Mouse (Mus musculus): ENCODE results near the gene Vmn2r103. TPM values are rescaled to one million over a fixed set of nuclear protein-coding genes. Genes with fewer than 3 reads are reported as not detected.

The Vmn2r103 gene
- polyA plus RNA-seq (2012; rRNA removed), result not detected in 2 replicates

DNA sequence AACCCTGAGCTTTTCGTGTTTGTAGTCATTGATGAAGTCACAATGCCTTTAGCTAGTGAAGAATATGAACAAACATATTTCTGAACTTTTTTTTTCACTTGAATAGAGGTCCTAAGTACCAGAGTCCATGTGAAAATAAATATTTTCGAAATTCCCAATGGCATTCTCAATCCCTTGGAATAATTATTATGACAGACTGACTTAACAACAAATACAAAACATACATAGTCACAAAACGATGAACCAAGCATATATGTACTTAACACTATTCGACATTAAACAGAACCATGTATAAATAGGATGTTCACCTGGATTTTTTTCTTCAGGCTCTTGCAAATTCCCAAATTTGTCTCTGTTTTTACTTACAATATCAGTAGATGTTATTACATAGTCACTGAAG lies at the start of gene Vmn2r103:
Vmn2r103 (plus strand) TSS at position 301 of the 400 bp plus-strand sequence.
- no peak for DNase-seq (ENCODE audit: extremely low spot score in 1 of 2, low spot score in 1 of 2)

DNA sequence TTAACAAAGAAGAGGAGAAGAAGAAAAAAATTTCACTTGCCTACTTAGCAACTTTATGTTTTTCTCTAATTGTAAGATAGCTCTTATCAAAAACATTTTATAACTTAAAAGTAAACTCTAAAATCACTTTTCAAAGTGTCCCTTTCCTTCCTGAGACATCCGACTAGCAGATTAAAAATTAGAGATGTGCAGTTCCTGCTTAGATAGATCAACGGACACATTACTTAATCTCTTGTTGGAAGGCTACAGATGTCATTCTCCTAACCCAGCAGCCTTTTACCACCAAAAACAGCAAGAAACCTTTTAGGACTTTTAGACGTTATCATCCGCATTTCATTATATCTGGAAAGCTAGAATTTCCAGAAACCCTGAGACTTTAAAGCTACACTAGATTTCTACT lies 5.8 kb downstream of the Vmn2r103 start:
- DNase-seq (ENCODE audit: extremely low spot score in 1 of 2, low spot score in 1 of 2), result no peak

DNA sequence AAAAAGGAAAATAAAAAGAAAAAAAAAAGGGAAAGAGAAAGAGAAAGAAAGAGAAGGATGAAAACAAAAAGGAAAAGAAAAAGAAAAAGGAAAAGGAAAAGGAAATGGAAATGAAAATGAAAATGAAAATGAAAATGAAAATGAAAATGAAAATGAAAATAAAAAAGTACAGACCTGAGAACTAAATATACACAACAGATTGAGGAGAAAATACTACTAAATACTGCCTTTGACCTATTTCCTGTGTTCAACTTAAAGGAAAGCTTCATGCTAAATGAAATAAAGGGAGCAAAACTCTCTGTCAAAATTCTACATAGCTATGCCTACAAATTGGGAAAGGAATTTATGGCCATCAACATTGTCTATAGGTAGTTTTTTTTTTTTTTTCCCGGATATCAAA lies 16.1 kb downstream of the Vmn2r103 start:
- no peak for DNase-seq (ENCODE audit: extremely low spot score in 1 of 2, low spot score in 1 of 2)

Other genes starting within 250 kb of the Vmn2r103 start
- gene Vmn2r101, start 196.1 kb upstream of the Vmn2r103 start, polyA plus RNA-seq (2012; rRNA removed), result not detected in 2 replicates
- not detected in 2 replicates for gene Vmn2r102, start 113.0 kb upstream of the Vmn2r103 start, polyA plus RNA-seq (2012; rRNA removed)